Mouse (Mus musculus) adrenal gland, adult (tissue): Measurements from ENCODE around the gene Gzmn.
A peak's percentile ranks its signal among the peaks of the same experiment; 100 is the strongest.
"Not testable (repeated sequence)": the region's sequence is repeated elsewhere in the genome, so short reads cannot be mapped to it uniquely, and the experiment has no call there.

ENCODE experiments used
- DNase-seq, 2 experiments: peaks; one replicate each; pipeline ENCODE4 v3.0.0; 2022 to 2023; ENCODE audit warnings: low spot score in 1 of 2; ENCODE audit not compliant: inconsistent age in 2 of 2

Gene Gzmn

GRCm38 (mm10) chr14:56174499-56174898 is at the start of gene Gzmn:
Gzmn (minus strand) TSS chr14:56174599.
- DNase-seq = no peak

GRCm38 (mm10) chr14:56211317-56211716 is 36.9 kb upstream of the Gzmn start, which contains the start of gene Gzmf:
Gzmf (minus strand) TSS chr14:56211417.
- no peak for DNase-seq

GRCm38 (mm10) chr14:56205613-56206012 is 31.2 kb upstream of the Gzmn start:
- DNase-seq = no peak

- DNase-seq = peak; percentile 8 to 48
Observed at GRCm38 (mm10) chr14:56205021-56205420, 30.6 kb upstream of the Gzmn start.

- peak; percentile 52 to 88 for DNase-seq
Observed at GRCm38 (mm10) chr14:56203975-56204374, 29.6 kb upstream of the Gzmn start.

GRCm38 (mm10) chr14:56186946-56187345 is 12.5 kb upstream of the Gzmn start:
- peak in 1 of 2 experiments; percentile 8 for DNase-seq

- no peak for DNase-seq
Observed at GRCm38 (mm10) chr14:56186521-56186920, 12.1 kb upstream of the Gzmn start.

- peak; percentile 26 to 72 for DNase-seq
Observed at GRCm38 (mm10) chr14:56177651-56178050, 3.3 kb upstream of the Gzmn start.

- DNase-seq = no peak
Observed at GRCm38 (mm10) chr14:56173396-56173795, 1.0 kb downstream of the Gzmn start.

- no peak for DNase-seq
Observed at GRCm38 (mm10) chr14:56172744-56173143, 1.7 kb downstream of the Gzmn start.

GRCm38 (mm10) chr14:56168009-56168408 is 6.4 kb downstream of the Gzmn start:
- DNase-seq = no peak

GRCm38 (mm10) chr14:56162109-56162508 is 12.3 kb downstream of the Gzmn start:
- no peak for DNase-seq

GRCm38 (mm10) chr14:56159479-56159878 is 14.9 kb downstream of the Gzmn start, which contains the start of gene Gzmg:
Gzmg (minus strand) TSS chr14:56159579.
- not testable (repeated sequence) for DNase-seq

- DNase-seq = no peak
Observed at GRCm38 (mm10) chr14:56155340-56155739, 19.1 kb downstream of the Gzmn start.

GRCm38 (mm10) chr14:56133675-56134074 is 40.7 kb downstream of the Gzmn start:
- DNase-seq = not testable (repeated sequence)

- not testable (repeated sequence) for DNase-seq
Observed at GRCm38 (mm10) chr14:56132508-56132907, 41.9 kb downstream of the Gzmn start, which contains the start of gene Gzmd. Gzmd (minus strand) TSS chr14:56132608.

GRCm38 (mm10) chr14:56128341-56128740 is 46.1 kb downstream of the Gzmn start:
- no peak for DNase-seq

- peak; percentile 23 to 74 for DNase-seq
Observed at GRCm38 (mm10) chr14:56123516-56123915, 50.9 kb downstream of the Gzmn start.

GRCm38 (mm10) chr14:56120525-56120924 is 53.9 kb downstream of the Gzmn start, which contains the start of gene Gzme:
Gzme (minus strand) TSS chr14:56120625.
- no peak for DNase-seq
